Mouse (Mus musculus) stomach, postnatal 0 days (tissue): ENCODE data around the gene Rbms3.

ENCODE experiments used
- CTCF ChIP-seq: IDR thresholded peaks from 2 replicates; pipeline ENCODE4 v1.5.1; 2016; ENCODE audit warnings: antibody characterized with exemption, low read depth, mild to moderate bottlenecking, moderate library complexity
- EP300 ChIP-seq: optimal IDR thresholded peaks from 2 replicates; pipeline ENCODE3; 2016; ENCODE audit warnings: antibody characterized with exemption

GRCm38 (mm10) chr9:117243365-117243764 is 386.3 kb downstream of the Rbms3 start:
- TF ChIP-seq CTCF (no peak), EP300 (no peak)
